Mouse (Mus musculus) layer of hippocampus, adult 18-20 months (tissue): ENCODE results near the gene Zfp57. TPM values are rescaled to one million over a fixed set of nuclear protein-coding genes. Genes with fewer than 3 reads are reported as not detected.
"Not testable (repeated sequence)": the region's sequence is repeated elsewhere in the genome, so short reads cannot be mapped to it uniquely, and the experiment has no call there.

Experiments
- DNase-seq, 2 experiments: peaks; one replicate each; pipeline ENCODE4 v3.0.0; 2022; ENCODE audit warnings: low spot score in 2 of 2
- total RNA-seq, 2 experiments: library from RNA; stranded (reverse); gene quantifications; 2 replicates each; pipeline ENCODE4 v1.2.3; 2021

Gene Zfp57
- total RNA-seq, 2 experiments from 2014 or later = 8.1 to 8.7 TPM

DNA sequence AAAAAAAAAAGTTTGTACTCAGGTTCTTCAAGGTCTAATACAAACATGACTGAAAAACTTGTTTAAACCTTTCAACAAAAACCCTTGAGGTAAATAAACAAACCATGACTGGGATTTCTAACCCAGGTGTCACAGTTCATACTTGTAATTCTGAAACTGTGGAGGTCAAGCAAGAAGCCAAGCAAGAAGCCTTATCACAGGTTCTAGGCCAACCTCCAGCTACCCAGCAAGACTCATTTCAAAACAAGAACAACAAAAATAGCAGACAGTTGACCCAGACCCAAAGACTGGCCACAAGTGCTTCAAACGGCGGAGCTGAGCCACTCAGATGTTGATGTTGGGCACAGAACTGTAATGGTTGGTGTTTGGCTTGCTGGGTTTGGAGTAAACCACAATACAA, 6.4 kb upstream of the Zfp57 start:
- no peak for DNase-seq

DNA sequence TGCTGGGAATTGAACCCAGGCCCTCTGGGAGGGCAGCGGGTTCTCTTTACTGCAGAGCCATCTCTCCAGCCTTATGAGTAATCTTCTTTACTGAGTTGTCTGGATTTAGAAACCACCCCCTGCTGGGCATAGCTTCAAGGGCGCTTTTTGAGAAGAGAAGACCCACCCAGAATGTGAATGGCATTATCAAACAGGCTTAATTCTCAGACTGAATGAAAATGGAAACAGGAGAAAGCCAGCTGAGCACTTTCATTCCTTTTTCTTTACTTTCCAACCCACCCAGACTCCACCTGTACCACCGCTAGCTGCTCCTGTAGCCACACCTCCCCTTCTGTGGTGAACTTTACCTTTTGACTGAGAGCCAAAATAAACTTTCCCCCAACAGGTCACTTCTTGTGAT, 5.5 kb upstream of the Zfp57 start:
- DNase-seq = no peak

DNA sequence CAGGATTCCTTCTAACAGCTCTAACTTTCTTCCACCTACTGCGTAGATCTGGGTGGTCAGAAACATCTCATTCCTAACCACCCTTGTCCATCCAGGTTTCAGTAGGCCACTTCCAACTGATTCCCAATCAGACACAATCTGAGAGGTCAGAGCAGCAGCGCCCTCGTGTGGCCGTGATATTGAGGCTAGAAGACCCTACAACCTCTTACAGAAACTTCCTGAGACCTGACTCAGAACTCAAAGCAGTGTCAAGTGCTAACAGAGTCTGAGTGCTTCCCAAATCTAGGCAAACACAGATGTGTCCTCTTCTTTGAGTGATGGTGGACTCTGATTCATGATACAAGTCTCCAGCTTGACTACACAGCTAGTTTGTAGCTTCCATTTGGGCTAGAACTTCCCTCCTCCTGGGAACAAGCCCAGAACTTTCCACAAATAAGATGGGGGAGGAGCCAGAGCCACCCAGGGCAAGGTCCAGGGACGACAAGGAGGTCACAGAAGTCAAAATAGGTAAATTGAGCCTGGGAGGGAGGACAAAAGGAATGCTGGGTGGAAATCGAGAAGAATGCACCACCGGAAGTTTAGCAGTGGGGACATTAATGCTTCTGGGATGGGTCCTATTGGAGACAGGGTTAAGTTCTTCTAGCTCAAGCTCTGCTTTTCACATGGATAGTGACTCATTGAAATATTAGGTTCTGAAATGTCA, 3.8 kb upstream of the Zfp57 start:
- peak; percentile 45 to 84 for DNase-seq

DNA sequence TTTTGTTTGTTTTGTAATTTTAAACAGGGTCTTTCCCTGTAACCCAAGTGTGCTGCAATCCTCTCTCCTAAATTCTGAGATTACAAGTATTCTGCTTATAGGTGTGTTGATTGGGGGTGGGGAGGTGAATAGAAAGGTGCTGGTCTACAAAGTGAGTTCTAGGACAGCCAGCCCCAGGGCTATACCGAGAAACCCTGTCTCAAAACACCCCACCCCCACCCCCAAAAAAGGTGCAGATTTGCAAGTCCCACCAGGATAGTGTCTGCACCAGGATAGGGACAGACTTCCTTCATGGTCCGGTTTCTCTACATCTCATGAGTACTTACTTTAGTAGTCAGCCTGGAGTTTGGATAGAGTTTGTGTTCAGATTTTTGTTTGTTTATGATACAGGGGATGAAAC, 2.5 kb upstream of the Zfp57 start:
- no peak for DNase-seq

DNA sequence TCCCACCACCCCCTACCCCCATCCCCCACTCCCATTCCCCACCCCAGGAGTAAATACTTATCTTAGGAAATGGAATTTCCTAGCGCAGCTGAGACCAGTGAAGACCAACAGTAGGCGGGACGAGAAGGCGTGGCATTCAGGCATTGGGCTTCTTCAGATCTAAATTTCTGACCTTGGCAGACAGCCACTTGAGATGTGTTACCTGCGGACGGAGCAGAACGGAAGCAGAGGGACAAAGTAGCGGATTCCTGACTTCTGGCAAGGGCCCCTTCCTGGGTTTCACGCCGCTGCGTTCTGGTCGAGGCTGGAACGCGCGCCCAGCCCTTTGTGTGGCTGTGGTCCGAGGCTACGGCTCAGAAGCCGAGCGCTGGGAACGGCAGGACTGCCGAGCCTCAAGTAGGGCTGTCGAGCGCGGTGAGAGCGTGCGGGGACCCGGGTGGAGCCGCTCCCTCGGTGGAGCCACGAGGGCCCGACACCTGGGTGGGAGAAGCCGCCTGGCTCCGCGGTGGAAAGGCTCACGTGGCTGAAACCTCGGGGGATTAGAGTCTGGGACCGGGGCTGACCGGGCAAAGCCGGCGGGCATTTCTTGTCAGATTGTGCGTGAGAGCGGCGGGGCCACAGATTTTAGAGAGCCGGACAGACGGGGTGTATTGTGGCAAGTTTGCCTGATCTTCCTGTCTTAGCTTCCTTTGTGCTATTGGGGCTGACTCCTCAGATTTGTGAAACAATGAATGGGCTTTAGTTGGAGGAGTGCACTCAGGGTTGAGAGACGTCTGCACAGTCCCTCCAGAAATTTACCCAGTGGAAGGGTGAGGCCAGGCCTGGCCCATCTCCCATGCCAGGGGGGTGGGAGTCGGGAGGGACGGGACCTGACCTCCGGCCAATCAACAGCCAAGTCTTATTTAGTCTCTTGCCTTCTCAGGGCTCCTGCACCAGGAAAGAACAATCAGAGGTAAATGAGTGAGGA, 1.7 kb downstream of the Zfp57 start:
- DNase-seq = no peak

DNA sequence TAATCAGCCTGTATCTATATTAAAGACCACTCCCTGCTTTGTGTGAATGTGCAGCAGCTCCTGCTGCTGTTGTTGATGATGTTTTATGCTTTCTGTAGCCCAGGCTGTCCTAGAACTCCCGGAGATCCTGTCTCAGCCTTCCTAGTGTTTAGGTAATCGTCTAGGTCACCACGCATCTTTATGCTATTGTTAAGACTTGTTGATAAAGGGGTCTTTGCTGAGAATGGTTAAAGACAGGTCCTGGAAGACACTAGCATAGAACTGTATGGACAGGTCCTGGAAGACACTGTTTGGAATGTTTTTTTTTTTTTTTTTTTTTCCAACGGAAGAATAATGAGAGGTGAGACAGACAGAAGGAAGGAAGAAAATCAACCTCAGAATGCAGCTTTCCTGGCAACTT, 2.4 kb downstream of the Zfp57 start:
- DNase-seq = no peak

DNA sequence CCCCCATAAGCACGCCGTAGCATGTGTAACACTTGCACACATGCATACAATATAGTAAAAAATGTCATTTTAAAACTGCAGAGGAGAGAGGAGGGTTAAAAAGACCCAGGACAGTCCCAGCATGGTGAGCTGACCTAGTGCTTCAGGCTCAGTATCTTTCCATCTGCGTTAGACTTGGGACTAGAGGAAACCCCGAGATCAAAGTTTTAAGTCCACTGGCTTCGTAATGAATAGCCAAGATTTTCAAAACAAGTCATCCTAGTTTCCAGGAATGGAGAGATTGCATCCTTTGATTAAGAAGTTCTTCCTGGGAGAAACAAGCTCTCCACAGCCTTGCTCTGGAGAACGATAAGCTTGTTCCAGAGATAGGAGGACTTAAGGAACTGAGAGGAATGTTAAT, 7.2 kb downstream of the Zfp57 start:
- DNase-seq = no peak

DNA sequence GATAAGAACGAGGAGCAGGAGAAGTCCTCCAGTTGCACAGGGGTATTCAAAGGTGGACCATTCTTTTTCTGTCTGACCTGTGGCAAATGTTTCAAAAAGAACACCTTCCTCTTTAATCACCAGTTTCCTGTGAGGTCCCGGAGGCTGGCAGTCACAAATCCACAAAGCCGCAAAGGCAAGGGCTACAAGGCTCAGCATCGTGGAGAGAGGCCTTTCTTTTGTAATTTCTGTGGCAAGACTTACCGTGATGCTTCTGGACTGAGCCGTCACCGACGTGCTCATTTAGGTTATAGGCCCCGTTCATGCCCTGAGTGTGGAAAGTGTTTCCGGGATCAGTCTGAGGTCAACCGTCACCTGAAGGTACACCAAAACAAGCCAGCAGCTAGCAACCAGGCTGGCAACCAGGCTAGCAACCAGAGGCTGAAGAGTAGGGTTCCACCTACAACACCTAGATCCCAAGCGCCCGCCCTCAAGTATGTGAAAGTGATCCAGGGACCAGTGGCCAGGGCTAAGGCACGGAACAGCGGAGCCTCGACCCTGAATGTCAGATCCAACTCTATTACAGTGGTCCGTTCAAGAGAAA, 8.6 kb downstream of the Zfp57 start:
- DNase-seq = no peak

DNA sequence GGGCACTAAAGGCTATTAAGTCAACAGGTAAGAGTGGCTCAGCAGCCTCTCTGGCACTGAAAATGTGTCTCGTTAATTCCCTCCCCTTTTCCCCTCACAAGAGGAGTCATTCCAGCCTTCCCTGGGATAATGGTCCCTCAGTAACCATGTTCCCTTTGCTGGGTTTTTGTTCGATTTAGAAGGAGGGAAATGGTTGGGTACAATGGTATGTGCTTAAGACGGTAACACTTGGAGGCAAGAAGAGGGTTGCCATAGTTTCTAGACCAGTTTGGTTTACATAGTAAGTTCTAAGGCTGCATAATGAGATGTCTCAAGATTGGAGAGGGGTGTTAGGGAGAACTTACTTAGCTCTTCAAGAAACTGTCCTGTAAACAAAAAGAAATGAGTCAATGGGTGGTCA, 10.8 kb downstream of the Zfp57 start:
- no peak for DNase-seq

DNA sequence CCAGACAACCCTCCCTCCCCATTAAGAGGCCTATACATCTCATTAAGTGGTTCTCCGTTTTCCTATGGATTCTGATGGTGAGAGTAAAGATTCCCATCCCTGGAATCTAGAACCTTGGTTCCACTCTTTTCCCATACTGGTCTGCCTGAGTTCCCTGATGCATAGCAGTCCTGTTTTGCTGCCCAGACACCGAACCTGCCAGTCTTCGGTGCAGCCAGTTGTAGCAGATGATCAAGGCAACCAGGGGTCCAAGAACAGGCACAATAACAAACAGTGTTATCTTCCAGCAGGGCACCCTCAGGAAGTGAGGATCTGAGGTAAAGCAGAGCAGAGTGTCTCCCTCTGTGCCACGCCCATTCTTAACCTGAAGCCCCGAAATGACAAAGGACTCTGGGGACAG, 11.2 kb downstream of the Zfp57 start:
- no peak for DNase-seq

DNA sequence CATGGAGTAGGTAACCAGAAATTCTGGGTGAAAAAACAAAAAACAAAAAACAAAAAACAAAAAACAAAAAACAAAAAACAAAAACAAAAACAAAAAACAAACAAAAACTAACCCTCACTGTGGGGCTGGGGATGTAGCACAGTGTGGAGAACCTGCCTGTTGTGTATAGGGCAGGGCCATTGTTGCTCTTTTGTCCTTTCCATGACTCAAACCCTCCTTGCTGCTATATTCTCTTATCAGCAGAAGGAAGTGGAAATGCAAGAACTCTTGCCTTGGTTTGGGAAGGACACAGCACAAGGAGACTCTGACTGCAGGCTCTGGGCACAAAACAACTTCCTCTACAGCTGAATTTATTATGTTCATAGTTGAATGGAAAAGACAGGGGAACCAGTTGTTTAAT, 15.4 kb downstream of the Zfp57 start:
- no peak for DNase-seq

DNA sequence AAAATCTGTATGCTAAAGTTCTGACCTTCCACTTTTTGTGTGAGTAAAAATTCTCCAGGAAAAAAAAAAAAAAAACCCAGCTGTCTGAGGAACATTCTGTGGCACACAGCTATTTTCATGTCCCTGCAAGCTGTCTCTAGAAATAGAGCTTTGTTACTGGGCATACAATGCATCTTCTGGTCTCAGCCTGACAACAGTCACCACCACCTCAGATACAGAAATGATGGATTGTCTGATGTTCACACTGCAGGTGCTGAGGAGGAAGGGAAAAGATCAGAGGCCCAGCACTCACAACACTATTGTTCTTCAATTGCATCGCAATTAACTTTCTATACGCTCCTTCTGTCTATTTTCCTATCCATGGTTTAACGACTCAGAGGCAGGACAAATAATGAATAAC, 17.4 kb downstream of the Zfp57 start:
- DNase-seq = peak in 1 of 2 experiments; percentile 53

DNA sequence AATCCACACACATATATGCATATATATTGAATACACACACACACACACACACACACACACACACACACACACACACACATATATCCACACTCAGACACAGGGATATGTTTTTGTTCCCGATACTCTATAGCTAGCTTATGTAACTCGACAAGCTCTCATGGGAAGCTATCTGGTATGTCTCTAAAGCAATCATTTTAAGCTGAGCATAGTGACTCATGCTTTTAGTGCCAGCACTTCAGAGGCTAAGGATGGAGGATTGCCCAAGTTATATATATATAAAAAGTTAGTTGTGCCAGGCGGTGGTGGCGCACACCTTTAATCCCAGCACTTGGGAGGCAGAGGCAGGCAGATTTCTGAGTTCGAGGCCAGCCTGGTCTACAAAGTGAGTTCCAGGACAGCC, 18.3 kb downstream of the Zfp57 start:
- DNase-seq = not testable (repeated sequence)

DNA sequence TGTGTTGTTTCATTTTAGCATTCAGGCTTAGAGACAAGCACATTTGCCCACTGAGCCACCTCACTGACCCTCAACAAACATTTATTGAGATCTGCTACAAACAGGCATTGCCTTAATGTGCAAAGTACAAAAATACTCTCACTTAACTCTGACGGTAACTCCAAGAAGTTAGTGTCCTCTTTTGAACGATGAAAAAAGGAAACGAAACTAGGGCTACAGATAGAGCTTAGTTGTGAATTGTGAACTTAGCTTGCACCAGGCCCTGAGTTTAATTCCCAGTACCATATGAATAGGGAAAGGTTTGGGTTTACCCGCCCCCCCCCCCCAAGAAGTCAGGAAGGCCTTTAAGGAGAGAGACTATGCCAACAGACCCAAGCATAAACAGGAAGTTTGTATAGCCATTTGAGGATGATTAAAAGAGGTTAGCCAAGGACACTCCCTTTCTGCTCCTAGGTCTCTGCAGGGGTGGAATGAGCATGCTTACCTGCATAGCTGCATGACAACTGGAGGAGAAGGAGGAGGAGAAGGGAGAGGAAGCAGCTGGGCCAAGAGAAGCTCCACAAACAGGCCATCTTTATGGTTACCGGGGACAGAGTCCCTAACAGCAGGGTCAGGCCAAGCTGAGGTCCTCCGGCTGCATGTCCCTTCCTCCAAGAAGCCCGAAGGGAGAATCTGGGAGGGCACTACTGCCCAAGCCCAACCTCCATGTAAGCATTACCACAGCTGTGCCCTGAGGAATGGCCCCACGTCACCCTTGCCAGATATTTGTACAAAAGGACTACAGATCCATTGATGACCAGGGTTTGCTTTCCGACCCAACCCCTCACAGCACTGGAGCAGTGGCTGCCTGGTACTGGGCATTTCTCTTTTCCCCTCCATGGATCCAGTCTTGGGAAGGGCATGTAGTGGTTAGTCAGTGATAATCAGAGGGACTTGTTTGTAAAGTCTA, 21.9 kb downstream of the Zfp57 start, which contains the start of gene Mog:
Gene Mog, minus strand, starts transcription at position 771 of the 949 bp plus-strand sequence.
- peak in 1 of 2 experiments; percentile 51 for DNase-seq

DNA sequence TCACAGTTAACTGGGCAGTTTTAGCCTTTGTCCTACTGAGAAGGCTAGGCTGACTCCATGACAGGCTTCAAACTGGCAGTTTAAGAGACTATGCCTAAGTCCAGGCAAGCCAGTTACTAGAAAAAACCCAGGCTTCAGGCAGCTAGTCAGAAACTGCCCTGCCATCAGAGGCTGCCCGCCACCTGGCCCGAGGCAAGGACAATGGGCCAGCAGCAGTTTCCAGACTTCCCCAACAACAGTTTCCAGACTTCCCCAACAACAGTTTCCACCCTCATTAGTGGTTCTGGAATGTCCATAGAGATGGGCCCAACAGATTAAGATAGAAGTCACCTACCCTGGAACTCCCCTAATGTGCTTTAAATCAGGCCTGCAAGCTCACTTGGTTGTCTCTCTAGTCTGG, 25.5 kb downstream of the Zfp57 start:
- no peak for DNase-seq

DNA sequence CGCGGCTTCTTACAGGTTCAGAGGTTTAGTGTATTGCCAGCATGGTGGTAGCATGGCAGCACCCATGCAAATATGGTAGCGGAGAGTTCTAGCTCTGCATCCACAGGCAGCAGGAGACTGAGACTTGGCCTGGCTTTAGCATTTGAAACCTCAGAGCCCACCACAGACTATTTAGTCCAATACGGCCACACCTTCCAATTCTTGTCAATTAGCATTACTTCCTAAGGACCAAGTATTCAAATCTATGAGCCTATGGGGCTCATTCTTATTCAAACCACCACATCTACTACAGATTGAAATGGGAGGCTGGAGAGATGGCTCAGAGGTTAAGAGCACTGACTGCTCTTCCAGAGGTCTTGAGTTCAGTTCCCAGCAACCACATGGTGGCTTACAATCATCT, 26.5 kb downstream of the Zfp57 start:
- DNase-seq = no peak

DNA sequence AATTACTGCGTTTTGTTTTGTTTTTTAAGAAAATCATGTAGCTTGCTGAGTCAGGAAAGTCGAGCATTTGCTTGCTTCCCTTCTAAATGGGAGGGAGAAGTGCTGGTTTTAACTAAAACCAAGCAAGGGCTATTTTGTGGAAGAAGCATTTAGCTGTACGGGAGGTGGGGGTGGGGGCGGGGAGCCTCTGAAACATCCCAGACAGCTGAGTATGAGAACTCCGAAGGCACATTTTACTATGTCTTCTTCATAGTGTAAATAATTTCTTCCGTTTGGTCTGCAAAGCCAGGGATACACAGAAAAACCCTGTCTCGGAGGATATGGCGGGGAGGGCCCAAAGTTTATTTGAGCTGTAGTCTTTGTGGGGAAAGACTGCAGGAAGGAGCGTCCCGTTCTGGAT, 27.2 kb downstream of the Zfp57 start:
- no peak for DNase-seq

DNA sequence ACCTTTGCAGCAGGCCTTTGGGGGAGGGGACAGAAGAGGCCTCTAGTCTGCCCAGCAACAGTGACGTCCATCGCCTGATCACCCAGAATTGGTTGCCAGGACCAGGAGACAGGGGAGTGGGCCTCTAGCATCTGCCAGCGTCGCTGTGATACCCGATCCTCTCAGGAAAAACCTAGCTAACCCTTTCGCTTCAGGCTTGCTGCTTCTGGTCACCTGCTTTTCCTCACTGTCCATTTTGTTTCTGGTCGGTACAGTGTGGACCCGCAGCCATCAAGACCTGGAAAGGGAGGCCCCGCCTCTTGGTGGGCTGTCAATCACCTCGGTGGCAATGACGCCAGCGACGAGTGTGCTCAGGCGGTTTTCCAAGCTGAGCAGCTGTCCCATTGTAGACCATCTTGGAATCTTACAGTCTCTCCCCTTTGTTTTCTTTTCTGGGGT, 27.7 kb downstream of the Zfp57 start:
- peak; percentile 92 to 98 for DNase-seq

DNA sequence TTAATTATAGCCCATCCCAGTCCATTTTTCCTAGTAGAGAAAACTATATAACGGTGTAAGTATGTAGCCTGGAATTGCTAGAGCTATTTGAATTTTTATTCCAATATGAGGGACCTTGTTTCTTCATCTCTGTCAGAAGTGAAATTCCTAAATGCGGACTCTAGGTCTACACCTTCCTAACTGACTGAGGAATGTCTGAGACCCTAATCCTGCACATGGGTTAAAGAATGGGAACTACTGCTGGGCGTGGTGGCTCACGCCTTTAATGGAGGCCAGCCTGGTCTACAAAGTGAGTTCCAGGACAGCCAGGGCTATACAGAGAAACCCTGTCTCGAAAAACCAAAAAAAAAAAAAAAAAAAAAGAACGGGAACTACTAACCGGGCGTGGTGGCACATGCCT, 28.2 kb downstream of the Zfp57 start:
- no peak for DNase-seq

DNA sequence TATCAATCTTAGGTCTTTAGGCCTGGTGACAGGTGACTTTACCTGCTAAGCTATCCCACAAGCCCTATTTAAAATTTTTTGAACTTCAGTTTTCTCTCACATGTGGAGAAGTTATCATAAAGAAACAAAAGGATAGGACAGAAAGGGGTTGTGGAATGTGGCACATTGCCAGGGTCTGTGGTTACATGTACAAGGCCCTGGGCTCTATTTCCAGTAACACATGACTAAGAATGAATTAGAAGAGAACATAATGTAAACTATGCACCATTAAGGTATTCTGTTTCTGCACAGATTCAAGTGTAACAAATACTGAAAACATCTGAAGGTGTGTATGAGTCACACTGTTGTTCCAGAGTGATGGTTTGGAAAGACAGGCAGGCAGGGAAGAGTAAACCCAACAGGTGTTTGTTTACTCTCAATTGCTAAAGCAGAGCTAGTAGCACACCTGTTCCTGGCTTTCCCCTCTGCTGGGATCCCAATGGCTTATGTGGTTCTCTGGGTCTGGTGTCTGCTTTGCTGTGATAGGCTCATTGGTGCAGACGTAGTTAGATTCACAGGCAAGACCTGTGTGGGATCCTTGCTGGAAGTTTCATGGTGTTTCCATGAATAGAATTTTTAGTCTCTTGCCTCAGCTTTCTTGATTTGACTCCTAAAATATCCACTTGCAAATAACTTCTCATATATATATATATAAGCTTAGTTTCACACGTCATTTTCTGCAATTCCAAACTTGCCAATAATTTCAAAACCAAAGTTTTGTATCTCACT, 38.3 kb downstream of the Zfp57 start:
- DNase-seq = no peak
